Mouse (Mus musculus): ENCODE results near the gene Gnpnat1.
"Not testable (repeated sequence)": the region's sequence is repeated elsewhere in the genome, so short reads cannot be mapped to it uniquely, and the experiment has no call there.

Gnpnat1 gene

DNA sequence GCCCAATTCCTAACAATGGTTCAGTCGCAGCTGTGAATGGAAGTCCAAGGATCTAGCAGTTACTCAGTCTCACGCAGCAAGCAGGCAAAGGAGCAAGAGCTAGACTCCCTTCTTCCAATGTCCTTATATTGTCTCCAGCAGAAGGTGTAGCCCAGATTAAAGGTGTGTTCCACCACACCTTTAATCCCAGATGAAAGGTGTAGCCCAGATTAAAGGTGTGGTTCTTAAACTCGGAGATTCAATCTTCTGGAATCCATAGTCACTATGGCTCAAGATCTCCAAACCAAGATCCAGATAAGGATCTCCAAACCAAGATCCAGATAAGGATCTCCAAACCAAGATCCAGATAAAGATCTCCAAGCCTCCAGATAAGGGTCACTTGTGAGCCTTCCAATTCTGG lies at the start of gene Gnpnat1:
TSS of gene Gnpnat1 (minus strand) at position 101 of the 400 bp plus-strand sequence.
- not testable (repeated sequence) for DNase-seq (ENCODE audit: low spot score)

DNA sequence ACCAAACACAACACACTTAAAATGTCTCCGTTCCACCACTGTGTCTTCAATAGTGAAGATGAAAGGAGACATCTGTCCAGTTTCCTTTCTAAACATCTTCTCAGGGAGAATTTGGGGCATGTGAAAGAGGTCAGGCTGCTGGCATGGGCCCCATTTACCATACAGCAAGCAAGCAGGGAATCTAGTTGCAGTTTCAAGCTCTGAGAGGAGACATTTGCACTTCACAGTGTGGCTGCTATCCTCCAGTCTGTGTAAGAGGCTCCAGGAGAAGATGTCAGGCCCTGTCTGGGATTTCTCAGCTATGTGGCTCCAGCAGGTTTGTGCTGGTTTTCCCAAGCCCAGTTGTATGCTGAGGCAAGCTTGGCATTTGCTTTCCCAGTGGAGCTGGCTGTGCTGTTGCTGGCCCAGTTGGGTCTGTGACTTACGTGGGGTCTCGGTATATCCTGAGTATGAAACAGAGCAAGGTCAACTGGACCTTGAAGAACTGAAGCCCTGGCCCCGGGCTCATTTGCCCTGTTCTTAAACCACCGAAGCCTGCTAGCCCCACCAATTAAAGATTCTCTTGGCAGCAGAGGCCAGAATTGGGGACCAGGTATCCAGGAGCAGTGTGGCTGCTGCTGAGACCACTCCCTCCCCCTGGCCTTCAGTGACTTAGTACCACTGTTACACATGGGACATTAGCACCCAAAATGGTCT lies 49.0 kb upstream of the Gnpnat1 start:
- no peak for DNase-seq (ENCODE audit: low spot score)

DNA sequence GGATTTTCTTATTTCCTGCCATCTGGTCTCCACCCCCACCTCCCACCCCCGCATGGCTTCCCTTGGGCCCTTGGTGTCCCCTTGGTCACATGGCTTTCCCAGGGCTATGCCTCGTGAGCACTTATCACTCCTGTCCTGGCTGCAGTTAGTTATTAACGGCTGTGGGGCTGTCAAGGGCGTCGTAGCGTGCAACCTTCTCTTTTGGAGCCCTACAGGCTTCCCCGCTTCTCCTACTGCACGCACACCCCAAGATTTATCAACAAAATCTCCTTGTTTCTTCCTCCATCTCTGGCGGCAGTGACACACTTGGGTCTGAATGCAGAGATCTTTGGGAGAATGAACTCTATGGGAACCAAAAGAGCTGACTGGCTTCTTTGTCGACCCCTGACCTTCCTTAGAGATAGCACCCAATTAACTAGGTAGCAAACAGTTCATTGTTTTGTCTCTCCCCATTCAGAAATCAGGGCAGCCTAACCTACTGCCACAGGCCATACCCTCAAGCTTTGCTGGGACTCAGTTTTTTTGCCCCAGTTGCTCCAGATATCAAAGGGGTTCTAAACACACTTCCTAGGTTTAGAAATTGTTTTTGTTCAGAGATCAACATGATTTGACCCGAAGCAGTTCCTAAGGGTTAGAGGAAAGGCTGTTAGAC lies 48.3 kb upstream of the Gnpnat1 start:
- DNase-seq (ENCODE audit: low spot score) = no peak

DNA sequence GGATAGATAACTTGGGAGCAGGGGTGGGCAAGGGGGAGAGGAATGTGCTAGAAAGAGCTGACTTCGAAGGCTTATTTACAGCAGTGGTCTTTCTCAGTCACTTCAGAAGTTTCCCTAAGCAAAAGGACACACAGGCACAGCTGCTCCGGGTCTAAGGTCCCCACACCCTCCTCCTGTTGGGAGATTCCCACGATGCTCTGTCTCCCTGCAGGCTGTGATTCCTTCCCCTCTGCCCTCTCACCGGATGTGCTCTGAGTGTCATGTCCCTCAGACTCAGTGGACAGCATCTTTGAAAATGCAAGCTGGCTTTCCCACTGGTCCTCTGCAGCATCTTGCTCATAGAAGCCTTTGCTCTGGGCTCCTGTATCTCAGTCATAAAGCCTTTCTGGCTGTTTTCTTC lies 47.4 kb upstream of the Gnpnat1 start:
- no peak for DNase-seq (ENCODE audit: low spot score)

DNA sequence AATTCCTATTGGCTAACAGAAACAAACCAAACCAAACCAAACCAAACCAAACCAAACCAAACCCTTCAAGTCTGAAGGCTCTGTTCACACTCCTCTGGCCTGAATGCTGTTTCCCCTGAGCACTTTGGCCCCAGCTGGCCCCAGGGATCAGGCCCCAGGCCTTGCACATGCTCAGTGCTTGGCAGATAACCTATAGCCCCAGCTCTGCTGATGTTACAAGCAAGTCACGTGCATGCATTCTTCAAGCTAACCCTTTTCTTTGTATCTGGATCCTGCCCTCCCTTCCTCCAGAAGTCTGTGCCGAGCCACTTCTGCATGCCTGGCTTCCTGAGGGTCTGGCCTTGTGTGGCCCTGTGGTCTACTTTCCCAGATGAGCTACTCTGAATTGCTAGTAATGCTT lies 46.4 kb upstream of the Gnpnat1 start:
- no peak for DNase-seq (ENCODE audit: low spot score)

DNA sequence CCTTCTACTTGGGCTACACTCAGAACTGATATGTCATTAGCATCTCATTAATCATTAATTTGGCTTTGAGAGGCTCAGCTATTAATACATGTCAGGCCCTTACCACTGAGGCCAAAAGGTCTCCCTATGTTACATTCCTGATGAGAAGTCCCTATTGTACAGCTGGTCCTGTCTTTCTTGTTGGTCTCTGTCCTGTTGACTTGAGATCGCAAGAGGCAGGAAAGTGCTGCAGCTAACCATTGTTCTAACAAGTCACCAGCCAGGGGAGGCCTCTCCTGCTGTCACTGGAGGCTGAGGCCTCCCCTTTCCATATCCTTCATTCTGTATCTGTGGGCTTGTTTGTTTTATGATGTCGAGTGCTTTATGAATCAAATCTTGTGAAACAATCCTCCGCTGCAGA lies 42.1 kb upstream of the Gnpnat1 start:
- no peak for DNase-seq (ENCODE audit: low spot score)

DNA sequence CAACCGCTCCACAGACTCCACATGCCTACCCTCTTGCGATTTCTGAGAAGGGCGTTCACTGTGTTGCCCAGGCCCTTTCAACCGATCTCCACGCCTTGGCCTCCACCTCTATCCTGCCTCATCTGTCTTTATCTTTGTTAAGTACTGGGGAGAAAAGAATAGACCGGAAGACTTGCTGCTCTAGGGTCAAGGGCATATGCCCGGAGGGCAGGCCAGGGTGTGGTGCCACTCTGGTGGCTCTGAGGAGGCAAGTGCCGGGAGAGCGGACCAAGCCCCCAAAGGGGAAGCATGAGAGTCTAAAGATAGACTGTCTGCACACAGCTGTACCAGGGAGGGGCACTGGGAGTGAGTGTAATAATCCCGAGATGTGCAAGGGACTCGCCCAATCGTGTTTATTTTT lies 40.7 kb upstream of the Gnpnat1 start:
- DNase-seq (ENCODE audit: low spot score) = no peak

DNA sequence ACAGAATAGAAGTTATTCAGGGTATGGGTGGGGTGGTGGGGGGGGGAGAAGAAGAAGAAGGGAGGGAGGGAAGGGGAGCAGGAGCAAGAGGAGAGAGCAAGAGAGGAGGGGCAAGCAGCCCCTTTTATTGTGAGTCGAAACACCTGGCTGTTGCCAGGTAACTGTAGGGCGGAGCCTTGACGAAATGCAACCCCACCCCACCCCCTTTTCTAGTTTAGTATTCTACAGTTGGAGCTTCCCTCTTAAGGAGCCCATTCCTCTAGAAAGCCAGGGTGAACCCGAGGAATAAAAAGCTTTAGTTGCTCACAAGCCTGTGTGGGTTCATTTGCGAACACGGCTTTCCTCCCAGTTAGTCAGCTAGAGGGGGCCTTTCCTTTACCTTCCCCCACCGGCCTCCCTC lies 40.2 kb upstream of the Gnpnat1 start:
- DNase-seq (ENCODE audit: low spot score) = no peak

DNA sequence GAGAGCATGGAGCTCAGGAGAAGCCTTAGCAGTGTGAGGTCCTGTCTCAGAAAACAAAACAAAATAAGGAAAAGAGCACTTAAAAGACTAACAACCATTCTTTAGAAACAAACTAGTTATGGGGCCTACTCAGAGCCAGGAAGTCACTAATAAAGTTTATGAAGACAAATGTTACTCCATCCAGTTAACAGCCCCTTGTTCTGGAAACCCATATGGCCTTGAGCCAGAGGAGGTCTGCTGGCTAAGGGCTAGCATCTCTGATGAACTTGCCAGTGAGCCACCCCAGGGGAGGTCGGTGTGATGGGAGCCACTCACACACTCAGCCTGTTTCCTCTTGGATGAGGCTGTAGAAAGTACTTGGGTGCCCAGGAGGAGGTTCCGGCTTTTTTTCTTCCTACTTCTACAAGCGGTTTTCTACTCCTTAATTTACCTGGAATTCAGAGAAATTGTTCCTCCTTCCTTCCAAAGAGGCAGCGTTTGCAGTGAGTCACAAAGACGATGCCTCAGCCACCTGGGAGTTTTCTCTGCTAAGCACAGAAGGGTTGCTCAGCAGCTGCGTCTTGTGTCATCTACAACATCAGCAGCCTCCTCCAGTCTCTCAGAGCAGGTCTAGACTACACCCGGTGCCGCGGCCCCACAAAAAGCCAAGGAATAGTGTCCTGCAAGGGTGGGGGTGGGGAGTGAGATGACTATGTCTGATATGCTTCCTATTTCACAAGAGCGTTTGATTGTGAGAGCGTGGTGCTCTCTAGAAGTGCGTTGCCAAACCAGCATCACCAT lies 38.3 kb upstream of the Gnpnat1 start:
- no peak for DNase-seq (ENCODE audit: low spot score)

DNA sequence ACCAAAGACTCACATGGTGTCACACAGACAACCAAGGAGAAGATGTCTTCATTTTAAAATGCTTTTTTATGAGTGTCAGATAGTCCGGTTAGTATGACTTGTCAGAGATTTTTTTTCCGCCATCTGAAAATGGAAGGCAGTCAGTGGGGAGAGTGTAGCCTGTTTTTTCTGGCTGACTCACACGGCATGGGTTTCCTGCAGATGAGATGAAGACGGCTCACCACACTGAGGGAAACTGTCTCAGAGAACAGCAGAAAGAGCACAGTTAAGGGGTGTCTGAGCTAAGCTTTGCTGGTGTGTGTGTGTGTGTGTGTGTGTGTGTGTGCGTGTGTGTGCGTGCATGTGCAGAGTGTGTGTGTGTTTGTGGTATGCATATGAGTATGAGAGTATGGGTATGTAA lies 36.6 kb upstream of the Gnpnat1 start:
- DNase-seq (ENCODE audit: low spot score) = no peak

DNA sequence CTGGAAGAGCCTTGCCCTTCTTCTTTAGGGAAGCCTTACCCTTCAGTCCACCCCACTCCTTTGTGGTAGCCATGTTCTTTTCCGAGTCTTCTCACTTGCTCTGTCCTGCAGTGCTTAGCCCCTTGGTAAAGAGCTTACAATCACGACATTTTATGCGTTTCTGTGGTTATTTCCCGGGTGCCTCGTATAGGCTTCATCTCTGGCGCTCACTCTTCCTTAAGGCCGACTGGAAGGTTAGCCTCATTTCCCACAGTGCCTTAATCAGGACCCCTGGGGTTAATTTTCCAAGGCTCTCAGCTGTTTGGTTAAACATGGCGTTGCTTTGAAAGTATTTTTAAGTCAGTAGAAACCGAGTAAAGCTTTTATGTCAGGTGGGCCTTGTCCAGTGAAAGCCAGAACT lies 34.7 kb upstream of the Gnpnat1 start:
- DNase-seq (ENCODE audit: low spot score) = no peak

DNA sequence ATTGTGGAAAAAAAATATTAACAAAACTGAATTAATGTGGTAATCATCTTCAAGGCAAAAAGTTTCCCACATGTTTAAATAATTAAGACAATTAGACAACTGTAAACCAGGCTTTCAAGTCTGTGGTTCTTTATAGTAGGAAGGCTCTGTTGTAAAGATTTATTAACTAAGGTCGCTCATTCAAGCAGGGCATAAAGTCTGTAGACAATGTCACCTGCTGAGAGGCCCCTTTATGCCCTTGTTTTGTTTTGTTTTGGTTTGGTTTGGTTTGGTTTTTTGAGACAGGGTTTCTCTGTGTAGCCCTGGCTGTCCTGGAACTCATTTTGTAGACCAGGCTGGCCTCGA lies 34.2 kb upstream of the Gnpnat1 start:
- DNase-seq (ENCODE audit: low spot score) = no peak

DNA sequence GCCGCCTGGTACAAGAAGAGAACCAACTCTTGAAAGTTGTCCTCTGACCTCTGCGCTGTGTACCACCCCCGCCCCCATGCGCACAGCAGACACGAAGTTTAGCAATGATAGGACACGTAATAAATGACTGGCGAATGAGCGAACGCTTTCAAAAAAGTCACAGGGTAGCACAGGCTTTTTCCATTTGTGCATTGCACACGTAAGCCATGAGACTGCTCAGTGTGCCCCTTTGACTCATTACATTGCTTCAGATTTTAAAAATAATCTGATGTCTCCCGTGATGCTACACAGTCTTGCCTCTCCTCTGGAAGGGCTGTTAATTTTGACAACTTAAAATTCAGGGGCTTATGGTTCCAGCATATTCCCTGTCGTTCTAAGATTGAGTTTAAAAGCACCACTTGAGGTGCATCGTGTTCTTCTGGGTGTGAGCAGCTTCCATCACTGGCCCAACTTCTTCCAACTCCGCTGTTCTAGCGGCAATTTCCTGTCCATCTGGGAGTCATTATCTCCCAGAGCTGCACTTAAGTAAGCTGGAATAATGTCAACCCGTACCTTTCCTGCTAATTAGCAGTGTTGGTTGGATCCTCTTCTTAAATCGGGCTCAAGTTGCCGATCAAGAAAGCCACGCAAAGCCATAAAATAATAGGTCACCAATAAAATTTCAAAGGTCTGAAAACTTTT lies 33.7 kb upstream of the Gnpnat1 start:
- DNase-seq (ENCODE audit: low spot score) = no peak

DNA sequence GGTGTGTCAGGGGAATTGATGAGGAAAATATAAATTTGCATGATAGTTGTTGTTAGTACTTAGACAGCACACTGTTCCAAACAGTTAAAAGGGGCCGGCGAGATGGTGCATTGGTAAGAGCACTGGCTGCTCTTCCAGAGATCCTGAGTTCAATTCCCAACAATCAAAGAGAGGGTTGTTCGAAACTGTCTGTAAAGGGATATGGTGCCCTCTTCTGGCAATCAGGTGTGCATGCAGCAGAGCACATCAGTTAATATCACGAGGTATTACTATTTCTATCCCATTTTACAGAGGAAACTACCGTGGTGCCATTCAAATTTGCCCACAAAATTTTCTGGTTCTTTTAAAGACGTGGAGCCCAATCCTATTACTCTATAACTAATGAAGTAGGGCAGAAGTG lies 29.5 kb upstream of the Gnpnat1 start:
- DNase-seq (ENCODE audit: low spot score) = no peak

DNA sequence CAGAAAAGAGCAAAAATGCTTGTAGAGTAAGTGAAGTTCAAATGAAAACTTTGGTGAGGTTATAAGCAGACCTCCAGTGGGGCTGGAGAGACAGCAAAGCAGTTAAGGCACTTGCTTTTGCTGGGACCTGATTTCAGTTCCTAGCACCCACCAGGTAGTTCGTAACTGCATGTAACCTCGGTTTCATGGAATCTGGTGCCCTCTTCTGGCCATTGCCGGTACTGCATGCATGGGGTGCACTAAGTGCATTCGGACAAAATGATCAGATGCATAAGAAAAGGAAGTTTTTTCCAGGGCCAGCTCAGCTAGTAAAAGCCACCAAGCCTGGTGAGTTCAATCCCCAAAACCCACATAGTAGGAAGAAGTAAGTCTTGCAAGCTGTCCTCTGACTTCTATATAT lies 27.3 kb upstream of the Gnpnat1 start:
- DNase-seq (ENCODE audit: low spot score) = no peak

DNA sequence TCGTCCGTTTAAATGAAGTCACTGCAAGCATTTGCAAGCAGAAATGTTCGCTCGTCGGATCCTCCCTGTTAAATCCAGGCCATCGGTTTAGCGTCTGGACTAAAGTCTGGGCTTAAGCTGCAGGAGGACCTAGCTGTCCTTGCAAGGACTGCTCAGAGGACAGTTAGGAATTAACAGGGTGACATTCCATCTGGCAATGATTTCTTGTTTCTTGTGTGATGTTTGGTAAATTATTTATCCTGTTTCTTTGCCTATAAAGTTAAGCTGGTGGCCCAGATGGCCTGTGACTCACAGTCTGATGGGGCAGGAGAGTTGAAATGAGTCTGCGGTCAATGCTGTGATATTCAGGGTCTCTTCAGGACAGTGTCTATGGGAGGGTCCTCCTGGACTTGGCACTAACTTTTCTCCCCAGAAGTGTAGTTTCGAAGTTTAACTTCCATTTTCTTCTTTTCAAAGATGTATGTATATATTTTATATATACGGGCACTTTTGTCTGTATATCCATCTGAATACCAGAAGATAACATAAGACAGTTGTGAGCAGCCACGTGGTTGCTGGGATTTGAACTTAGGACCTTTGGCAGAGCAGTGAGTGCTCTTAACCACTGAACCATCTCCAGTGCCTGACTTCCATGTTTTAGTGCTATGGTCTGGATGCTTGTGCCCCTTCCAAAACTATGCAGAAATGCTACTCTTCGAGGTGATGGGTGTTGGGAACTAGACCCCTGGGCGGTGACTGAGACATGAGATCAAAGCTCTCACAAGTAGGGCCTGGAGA lies 25.5 kb upstream of the Gnpnat1 start:
- no peak for DNase-seq (ENCODE audit: low spot score)

DNA sequence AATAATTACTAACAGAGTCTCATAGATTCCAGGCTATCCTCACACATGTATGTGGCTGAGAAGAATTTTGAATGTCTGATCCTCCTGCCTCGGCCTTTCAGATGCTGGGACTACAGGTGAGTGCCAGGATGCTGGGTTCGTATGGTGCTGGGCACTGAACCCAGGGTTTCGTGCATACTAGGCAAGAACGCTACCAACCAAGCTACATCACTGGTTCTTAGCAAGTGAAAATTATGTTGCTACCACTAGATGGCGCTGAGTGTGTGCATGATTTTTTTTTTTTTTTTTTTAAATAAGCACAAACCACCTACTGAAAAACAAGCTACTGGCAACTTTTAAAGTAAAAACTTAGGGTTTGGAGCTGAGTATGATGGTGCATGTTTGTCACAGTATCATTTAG lies 18.5 kb upstream of the Gnpnat1 start:
- DNase-seq (ENCODE audit: low spot score) = peak; percentile 11

DNA sequence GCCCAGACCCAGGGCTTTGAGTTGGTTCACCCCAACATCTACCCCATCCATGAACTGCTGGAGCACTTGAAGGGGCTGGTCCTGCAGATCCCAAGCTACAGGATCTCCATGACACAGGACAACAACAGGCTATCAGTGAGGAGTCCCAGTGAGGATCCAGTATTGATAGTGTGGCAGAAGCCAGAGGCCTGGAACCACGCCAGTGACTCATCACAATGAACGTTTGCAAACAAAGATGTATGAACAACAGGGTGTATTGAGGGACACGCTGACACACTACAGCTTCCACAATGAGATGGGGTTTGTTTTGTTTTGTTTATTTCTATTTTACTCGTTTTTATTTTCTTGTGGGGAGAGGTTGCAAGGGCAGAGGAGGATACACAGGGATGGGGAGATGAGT lies 17.7 kb upstream of the Gnpnat1 start:
- DNase-seq (ENCODE audit: low spot score) = no peak

DNA sequence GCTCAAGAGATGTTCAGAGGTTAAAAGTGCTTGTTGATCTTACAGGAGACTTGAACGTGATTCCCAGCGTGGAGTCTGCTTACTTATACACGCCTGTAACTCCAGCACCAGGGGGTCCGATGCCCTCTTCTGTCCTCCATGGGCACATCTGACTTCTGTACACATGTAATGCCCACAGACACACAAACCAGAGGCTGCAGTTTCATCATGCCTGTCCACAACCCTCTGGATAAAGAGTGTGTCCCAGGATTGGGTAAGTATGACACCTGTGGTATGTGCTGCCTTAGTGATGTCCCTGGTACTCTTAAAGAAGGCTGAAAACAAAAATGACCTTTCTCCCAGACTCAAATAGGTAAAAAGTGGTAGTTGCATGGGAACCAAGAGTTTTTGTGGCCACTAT lies 14.6 kb upstream of the Gnpnat1 start:
- no peak for DNase-seq (ENCODE audit: low spot score)

DNA sequence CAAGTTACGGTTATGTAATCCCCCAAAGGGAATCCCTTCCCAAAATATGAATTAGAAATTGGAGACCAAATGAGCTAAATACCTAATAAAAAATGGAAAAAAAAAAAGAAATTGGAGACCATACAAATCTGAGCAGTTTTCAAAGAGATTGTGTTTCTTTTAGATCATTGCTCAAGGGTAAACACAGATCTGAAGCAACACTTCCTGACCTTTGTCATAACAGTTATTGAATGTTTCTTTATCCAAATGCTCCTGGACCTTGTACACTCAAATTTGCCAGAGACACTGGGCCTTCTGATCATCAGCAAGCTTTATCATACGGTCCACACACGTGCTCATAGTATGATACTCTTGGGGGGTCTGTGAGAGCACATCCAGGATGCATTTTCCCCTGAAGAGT lies 13.8 kb upstream of the Gnpnat1 start:
- no peak for DNase-seq (ENCODE audit: low spot score)

DNA sequence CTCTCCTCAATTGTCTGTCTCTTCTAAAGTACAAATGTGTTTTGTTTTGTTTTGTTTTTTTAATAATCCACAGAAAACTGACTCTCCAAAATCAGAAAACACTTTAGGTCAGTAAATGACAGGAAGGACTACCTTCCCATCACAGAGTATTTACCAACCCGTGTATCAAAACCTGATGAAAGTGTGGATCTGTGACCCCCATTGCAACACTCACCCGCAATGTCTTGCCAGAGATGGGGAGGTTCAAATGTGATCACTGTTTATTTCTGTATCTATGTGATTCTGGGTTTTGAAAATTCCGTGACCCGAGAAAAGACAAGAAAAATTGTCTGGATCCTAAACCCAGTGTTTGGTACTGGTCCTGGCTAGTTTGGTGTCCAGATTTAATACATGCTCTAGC lies 11.6 kb upstream of the Gnpnat1 start:
- DNase-seq (ENCODE audit: low spot score) = no peak

DNA sequence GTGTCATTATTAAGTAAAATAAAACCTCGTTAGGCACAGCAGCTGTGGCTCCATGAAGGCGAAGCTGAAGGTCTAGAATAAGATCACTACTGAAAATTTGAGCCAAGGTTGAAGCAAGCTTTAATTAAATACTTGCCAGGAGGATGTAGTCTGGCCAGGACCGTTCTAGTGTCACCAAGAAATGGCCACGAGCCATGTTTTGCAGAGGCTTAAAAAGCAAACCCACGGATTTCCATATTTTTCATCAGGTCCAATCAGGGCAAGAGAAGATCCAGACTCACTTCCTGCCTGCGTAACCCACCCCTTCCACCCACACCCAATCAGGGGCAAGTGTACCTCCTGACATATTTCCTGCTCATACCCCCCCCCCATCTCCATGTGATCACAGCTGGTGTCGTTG lies 1.1 kb downstream of the Gnpnat1 start:
- DNase-seq (ENCODE audit: low spot score) = no peak

Measured in urinary bladder, postnatal 14 days (tissue).